Mouse (Mus musculus): ENCODE measurements around the gene Paf1. TPM values are rescaled to one million over a fixed set of nuclear protein-coding genes. Genes with fewer than 3 reads are reported as not detected.

Paf1 gene
- polyA plus RNA-seq, 1 experiment from 2014 or later, result 80.5 TPM

- peaks cover 9% of the 10 kb centered on the region for H3K27me3 ChIP-seq
- WGBS, result 88% methylated on average over 14 of the region's 14 CpGs
- no peak overlapping the region for H3K27ac ChIP-seq
- H3K4me3 ChIP-seq, result no peak overlapping the region
- H3K36me3 ChIP-seq, result no peaks in the 10 kb centered on the region
- peaks cover 5% of the 10 kb centered on the region; the same call in 1 of the 2 replicates for H3K4me1 ChIP-seq
- H3K4me2 ChIP-seq, result no peak overlapping the region
- no peak for ATAC-seq (ENCODE audit: insufficient number of reproducible peaks, insufficient read depth, low FRiP score, low TSS enrichment, low read depth)
- H3K9me3 ChIP-seq, result no peaks in the 10 kb centered on the region
- no peak overlapping the region for H3K9ac ChIP-seq
These were observed 49.2 kb downstream of the Paf1 start for GRCm38 (mm10) chr7:28441776-28442485.

- no peaks in the 10 kb centered on the region for H3K36me3 ChIP-seq
- no peak overlapping the region for H3K4me3 ChIP-seq
- no peaks in the 10 kb centered on the region for H3K9me3 ChIP-seq
- peaks cover 9% of the 10 kb centered on the region for H3K27me3 ChIP-seq
- H3K4me2 ChIP-seq, result no peak overlapping the region
- no peaks in the 10 kb centered on the region for H3K4me1 ChIP-seq
- H3K9ac ChIP-seq, result no peak overlapping the region
- 51% methylated on average over 4 of the region's 4 CpGs for WGBS
- ATAC-seq (ENCODE audit: insufficient number of reproducible peaks, insufficient read depth, low FRiP score, low TSS enrichment, low read depth), result no peak
- no peak overlapping the region for H3K27ac ChIP-seq
These were observed 49.9 kb downstream of the Paf1 start for GRCm38 (mm10) chr7:28442688-28443087.

DNA sequence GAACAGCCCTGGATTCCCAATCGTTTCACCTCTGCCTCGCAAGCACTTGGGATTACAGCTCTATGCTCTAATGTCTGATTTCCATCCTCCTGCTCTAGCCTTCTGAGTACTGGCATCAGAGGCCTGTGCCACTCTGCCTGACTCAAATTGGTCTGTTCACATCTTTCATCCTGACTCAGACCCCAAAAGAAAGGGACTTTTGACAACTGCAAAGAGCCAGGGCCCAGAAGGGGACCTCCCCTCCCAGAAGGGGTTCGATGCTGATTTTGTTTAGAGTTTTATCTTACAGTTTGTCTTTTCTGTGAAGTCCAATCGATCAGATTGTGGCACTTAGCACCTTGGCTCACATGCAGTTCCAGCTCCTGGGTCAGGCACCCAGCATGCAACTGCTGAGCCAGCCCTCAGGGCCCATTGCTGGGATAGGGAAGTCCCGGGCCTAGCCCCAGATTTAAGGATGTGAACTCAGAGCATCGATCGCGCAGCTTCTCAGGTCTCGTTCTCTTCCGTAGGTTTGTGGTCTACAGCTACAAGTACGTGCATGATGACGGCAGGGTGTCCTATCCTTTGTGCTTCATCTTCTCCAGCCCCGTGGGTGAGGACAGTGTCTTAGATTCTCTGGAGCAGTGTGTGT lies 51.7 kb downstream of the Paf1 start:
- H3K4me1 ChIP-seq, result no peaks in the 10 kb centered on the region
- H3K27ac ChIP-seq, result no peak overlapping the region
- H3K9me3 ChIP-seq, result no peaks in the 10 kb centered on the region
- H3K4me2 ChIP-seq, result no peak overlapping the region
- no peak overlapping the region for H3K4me3 ChIP-seq
- 81% methylated on average over 13 of the region's 13 CpGs for WGBS
- no peak for ATAC-seq (ENCODE audit: insufficient number of reproducible peaks, insufficient read depth, low FRiP score, low TSS enrichment, low read depth)
- H3K27me3 ChIP-seq, result peaks cover 9% of the 10 kb centered on the region
- 0 out of 2 replicates have a peak overlapping the region, but pooled peaks have one; percentile 4 for H3K9ac ChIP-seq
- no peaks in the 10 kb centered on the region for H3K36me3 ChIP-seq

GRCm38 (mm10) chr7:28446446-28446845 lies 53.7 kb downstream of the Paf1 start:
- Histone ChIP-seq H3K36me3 (no peaks in the 10 kb centered on the region), H3K4me1 (no peaks in the 10 kb centered on the region), H3K4me3 (no peak overlapping the region), H3K27ac (no peak overlapping the region), H3K27me3 (peaks cover 9% of the 10 kb centered on the region), H3K9ac (no peak overlapping the region), H3K9me3 (no peaks in the 10 kb centered on the region), H3K4me2 (no peak overlapping the region)
- WGBS, result 6% methylated on average over 12 of the region's 12 CpGs
- ATAC-seq (ENCODE audit: insufficient number of reproducible peaks, insufficient read depth, low FRiP score, low TSS enrichment, low read depth), result no peak

GRCm38 (mm10) chr7:28447101-28447830 lies 54.5 kb downstream of the Paf1 start:
- H3K4me3 ChIP-seq, result no peak overlapping the region
- no peaks in the 10 kb centered on the region for H3K36me3 ChIP-seq
- H3K9me3 ChIP-seq, result no peaks in the 10 kb centered on the region
- H3K27me3 ChIP-seq, result peaks cover 9% of the 10 kb centered on the region
- no peak for ATAC-seq (ENCODE audit: insufficient number of reproducible peaks, insufficient read depth, low FRiP score, low TSS enrichment, low read depth)
- no peak overlapping the region for H3K9ac ChIP-seq
- 16% methylated on average over 12 of the region's 12 CpGs for WGBS
- no peak overlapping the region for H3K27ac ChIP-seq
- no peak overlapping the region for H3K4me2 ChIP-seq
- H3K4me1 ChIP-seq, result no peaks in the 10 kb centered on the region

GRCm38 (mm10) chr7:28447865-28448820 lies 55.4 kb downstream of the Paf1 start:
- Histone ChIP-seq H3K36me3 (no peaks in the 10 kb centered on the region), H3K9ac (no peak overlapping the region), H3K4me2 (no peak overlapping the region), H3K9me3 (no peaks in the 10 kb centered on the region), H3K4me3 (no peak overlapping the region), H3K4me1 (peaks cover 6% of the 10 kb centered on the region), H3K27me3 (peaks cover 9% of the 10 kb centered on the region), H3K27ac (no peak overlapping the region)
- WGBS, result 63% methylated on average over 13 of the region's 13 CpGs
- ATAC-seq (ENCODE audit: insufficient number of reproducible peaks, insufficient read depth, low FRiP score, low TSS enrichment, low read depth), result no peak

Other genes starting within 250 kb of the Paf1 start
- gene Fbl, start 223.2 kb upstream of the Paf1 start, polyA plus RNA-seq (2015; fragmentation: Nextera tagmentation; extraction: Ambion mirVana), result 140 and 167 TPM in 2 replicates
- gene Dyrk1b, start 213.5 kb upstream of the Paf1 start, polyA plus RNA-seq (2015; fragmentation: Nextera tagmentation; extraction: Ambion mirVana), result 14.8 and 14.9 TPM in 2 replicates
- gene Eid2, start 125.1 kb upstream of the Paf1 start, polyA plus RNA-seq (2015; fragmentation: Nextera tagmentation; extraction: Ambion mirVana), result 3.6 TPM in 2 replicates
- gene Eid2b, start 115.2 kb upstream of the Paf1 start, polyA plus RNA-seq (2015; fragmentation: Nextera tagmentation; extraction: Ambion mirVana), result 19.7 TPM in 2 replicates
- 0.17 TPM in 1 of 2 replicates, not detected in the other for gene Selenov, start 101.8 kb upstream of the Paf1 start, polyA plus RNA-seq (2015; fragmentation: Nextera tagmentation; extraction: Ambion mirVana)
- 1.0 and 1.2 TPM in 2 replicates for gene Dll3, start 90.7 kb upstream of the Paf1 start, polyA plus RNA-seq (2015; fragmentation: Nextera tagmentation; extraction: Ambion mirVana)
- gene Timm50, start 80.9 kb upstream of the Paf1 start, polyA plus RNA-seq (2015; fragmentation: Nextera tagmentation; extraction: Ambion mirVana), result 133 and 134 TPM in 2 replicates
- gene Supt5, start 54.2 kb upstream of the Paf1 start, polyA plus RNA-seq (2015; fragmentation: Nextera tagmentation; extraction: Ambion mirVana), result 88.3 and 93.4 TPM in 2 replicates
- gene Rps16, start 42.3 kb upstream of the Paf1 start, polyA plus RNA-seq (2015; fragmentation: Nextera tagmentation; extraction: Ambion mirVana), result 1,032 and 1,091 TPM in 2 replicates
- 102 and 109 TPM in 2 replicates for gene Plekhg2, start 20.4 kb upstream of the Paf1 start, polyA plus RNA-seq (2015; fragmentation: Nextera tagmentation; extraction: Ambion mirVana)
- gene Zfp36, start 12.7 kb upstream of the Paf1 start, polyA plus RNA-seq (2015; fragmentation: Nextera tagmentation; extraction: Ambion mirVana), result 9.7 and 11.0 TPM in 2 replicates
- 40.5 and 53.5 TPM in 2 replicates for gene Med29, start 243 bp upstream of the Paf1 start, polyA plus RNA-seq (2015; fragmentation: Nextera tagmentation; extraction: Ambion mirVana)
- gene Gmfg, start 44.5 kb downstream of the Paf1 start, polyA plus RNA-seq (2015; fragmentation: Nextera tagmentation; extraction: Ambion mirVana), result 9.9 and 13.4 TPM in 2 replicates
- 5.3 and 7.6 TPM in 2 replicates for gene Lrfn1, start 59.0 kb downstream of the Paf1 start, polyA plus RNA-seq (2015; fragmentation: Nextera tagmentation; extraction: Ambion mirVana)
- not detected in 2 replicates for gene Ifnl2, start 117.5 kb downstream of the Paf1 start, polyA plus RNA-seq (2015; fragmentation: Nextera tagmentation; extraction: Ambion mirVana)
- not detected in 2 replicates for gene Ifnl3, start 129.9 kb downstream of the Paf1 start, polyA plus RNA-seq (2015; fragmentation: Nextera tagmentation; extraction: Ambion mirVana)
- gene Sycn, start 147.9 kb downstream of the Paf1 start, polyA plus RNA-seq (2015; fragmentation: Nextera tagmentation; extraction: Ambion mirVana), result not detected in 2 replicates
- gene Nccrp1, start 154.3 kb downstream of the Paf1 start, polyA plus RNA-seq (2015; fragmentation: Nextera tagmentation; extraction: Ambion mirVana), result 0.18 TPM in 1 of 2 replicates, not detected in the other
- 32.8 and 33.3 TPM in 2 replicates for gene Samd4b, start 205.2 kb downstream of the Paf1 start, polyA plus RNA-seq (2015; fragmentation: Nextera tagmentation; extraction: Ambion mirVana)
- 35.8 and 36.0 TPM in 2 replicates for gene Pak4, start 205.2 kb downstream of the Paf1 start, polyA plus RNA-seq (2015; fragmentation: Nextera tagmentation; extraction: Ambion mirVana)
- 0.23 TPM in 1 of 2 replicates, not detected in the other for gene Acp7, start 238.4 kb downstream of the Paf1 start, polyA plus RNA-seq (2015; fragmentation: Nextera tagmentation; extraction: Ambion mirVana)